Mouse (Mus musculus) testis, postnatal 10 days (tissue): ENCODE data around the gene Akt2.

Experiments used
- DNase-seq: peaks from one replicate; pipeline ENCODE4 v3.0.0; 2021; ENCODE audit warnings: low spot score

Akt2 gene

DNA sequence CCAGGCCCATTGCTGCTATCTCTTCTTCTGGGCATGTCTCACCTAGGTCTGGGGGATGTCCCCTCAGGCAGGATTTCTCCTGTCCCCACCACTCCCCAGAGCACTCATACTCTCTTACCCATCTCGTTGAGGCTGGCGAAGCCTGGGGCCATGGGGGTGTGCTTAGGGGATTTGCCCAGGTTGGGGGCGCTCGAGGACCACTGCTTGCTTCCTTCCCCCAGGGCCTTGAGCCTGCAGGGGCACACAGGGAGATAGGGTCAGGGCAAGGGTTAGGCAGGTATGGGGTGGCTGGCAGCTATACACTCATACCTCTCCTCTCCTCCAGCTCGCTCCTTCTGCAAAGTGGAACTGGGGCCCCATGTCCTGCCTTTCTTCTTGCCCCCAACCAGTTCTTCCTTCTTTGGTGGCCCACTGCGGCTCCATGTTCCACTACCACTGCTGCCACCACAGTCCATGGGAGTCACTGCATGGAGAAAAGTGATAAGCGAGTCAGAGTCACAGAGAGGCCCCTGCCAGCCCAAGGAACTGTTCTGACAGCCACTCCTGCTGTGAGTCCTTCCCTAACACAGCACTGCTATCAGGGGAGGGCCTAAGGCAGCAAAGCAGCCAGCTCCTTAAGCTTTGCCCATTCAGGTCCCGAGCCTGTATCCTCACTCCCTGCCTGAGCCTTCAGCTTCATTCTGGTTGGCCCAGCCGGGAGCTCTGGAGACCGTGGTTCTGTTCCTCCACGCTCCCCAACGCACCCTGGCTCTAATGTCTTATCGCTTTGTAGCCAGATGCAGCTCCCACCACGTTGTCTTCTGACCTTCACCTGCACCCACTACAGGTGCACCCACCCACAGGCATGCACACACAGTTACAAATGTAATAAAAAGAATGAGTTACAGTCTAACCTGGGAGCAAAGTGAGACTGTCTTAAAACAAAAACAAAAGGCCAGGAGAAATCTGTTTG lies 67.6 kb downstream of the Akt2 start:
- DNase-seq = no peak

- DNase-seq = no peak
These were observed 70.7 kb downstream of the Akt2 start for GRCm38 (mm10) chr7:27662038-27662437.

GRCm38 (mm10) chr7:27673064-27673574 lies 81.8 kb downstream of the Akt2 start:
- DNase-seq = no peak

- peak; percentile 73 for DNase-seq
These were observed 82.3 kb downstream of the Akt2 start for GRCm38 (mm10) chr7:27673575-27674131.

DNA sequence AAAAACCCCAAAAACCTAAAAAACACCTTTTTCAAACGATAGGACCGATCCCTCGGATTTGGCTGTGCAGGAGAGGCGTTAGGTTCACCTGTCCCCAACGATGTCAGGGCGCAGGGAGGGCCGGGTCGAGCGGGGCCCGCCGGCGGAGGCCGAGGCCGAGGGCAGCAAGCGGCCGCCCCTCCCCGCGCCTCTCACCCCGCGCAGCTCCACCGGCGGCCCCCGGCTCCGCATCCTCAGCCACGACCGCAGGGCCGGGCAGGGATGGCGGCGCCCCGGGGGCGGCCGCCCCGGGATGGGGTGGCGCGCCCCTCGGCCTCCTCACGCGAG lies 82.8 kb downstream of the Akt2 start:
- DNase-seq = no peak

DNA sequence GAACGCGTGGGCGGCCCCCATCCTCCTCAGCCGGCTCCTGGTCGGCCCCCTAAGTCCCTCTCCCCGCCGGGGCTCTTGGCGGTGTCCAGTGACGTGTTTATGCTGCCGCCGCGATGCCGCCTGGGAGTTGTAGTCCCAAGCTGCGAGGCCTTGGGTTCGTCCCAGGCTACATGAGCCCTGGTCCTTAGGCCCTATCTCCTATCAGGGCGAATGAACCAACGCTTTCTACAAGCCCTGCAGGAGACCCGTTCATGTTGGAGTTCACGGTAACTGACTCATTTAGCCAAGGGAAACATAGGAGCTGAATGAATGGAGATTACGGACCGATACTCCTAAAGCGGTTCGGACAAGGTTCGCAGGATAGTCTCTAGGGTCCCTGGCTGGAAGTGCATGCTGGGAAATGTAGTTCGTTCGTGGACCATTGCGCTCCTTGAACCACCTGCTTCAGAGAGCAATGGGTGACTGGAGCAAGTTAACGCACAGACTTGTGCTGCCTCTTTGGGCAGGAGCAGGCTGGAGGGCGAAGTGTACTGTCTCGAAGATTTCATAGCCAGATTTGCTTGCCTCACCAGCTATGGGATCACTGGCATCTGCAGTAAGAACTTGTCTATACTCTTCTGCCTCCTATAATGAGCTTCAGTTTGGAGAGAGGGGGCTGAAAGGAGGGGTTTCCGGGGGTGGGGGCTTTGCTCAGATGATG lies 83.3 kb downstream of the Akt2 start, which contains the start of gene Map3k10:
Gene Map3k10, minus strand, starts transcription at position 77 of the 700 bp plus-strand sequence.
- peak; percentile 93 for DNase-seq

DNA sequence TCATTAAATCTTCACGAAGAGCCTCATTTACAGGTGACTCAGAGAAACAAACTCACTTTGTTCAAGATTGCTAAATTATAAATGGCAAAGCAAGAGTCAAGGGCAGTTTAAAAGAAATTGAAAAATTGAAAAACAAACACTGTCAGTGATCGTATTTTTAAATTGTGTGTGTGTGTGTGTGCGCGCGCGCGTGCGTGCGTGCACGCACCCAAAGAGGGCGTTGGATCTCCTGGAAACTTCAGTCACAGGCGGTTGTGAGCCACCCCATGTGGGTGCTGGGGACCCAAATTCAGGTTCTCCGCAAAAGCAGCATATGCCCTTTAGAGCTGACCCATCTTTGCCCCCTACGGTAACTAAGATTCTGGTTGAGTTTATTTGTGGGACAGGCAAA lies 83.9 kb downstream of the Akt2 start:
- DNase-seq = no peak

- DNase-seq = no peak
These were observed 91.9 kb downstream of the Akt2 start for GRCm38 (mm10) chr7:27683218-27683617.

GRCm38 (mm10) chr7:27685220-27685619 lies 93.9 kb downstream of the Akt2 start:
- no peak for DNase-seq

- DNase-seq = no peak
These were observed 94.3 kb downstream of the Akt2 start for GRCm38 (mm10) chr7:27685681-27686080.

DNA sequence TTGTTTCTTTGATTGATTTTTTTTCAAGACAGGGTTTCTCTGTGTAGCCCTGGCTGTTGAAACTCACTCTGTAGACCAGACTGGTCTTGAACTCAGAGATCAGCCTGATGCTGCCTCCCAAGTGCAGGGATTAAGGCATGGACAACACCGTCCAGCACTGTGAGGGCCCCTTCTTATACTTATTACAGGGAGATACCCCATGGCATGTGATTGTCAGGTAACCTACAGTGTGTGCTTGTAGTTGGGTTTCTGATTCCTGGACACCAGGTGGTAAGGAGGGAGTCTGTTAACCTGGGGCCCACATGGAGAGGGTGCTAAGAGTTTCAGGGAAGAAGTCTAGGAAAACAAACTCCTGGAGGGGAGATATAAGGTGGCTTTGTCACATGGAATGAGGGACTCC lies 95.7 kb downstream of the Akt2 start:
- DNase-seq = no peak

DNA sequence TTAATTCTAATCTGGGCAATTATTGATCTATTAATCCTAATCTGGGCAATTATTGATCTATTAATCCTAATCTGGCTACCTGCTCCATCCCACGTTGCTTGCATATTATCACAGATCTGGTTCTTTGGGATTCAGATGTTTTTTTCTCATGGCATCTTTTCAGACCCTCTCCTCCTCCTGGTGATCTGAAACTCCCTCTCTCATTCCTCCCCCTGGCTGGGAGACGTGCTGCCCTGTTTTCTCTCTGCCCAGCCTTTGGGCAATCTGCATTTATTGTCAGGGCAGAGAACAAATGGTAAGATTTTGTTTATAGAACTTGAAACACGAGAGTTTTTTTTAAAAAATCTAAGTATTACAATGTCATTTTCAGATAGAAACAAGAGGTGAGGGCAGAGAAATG lies 96.5 kb downstream of the Akt2 start:
- DNase-seq = no peak

DNA sequence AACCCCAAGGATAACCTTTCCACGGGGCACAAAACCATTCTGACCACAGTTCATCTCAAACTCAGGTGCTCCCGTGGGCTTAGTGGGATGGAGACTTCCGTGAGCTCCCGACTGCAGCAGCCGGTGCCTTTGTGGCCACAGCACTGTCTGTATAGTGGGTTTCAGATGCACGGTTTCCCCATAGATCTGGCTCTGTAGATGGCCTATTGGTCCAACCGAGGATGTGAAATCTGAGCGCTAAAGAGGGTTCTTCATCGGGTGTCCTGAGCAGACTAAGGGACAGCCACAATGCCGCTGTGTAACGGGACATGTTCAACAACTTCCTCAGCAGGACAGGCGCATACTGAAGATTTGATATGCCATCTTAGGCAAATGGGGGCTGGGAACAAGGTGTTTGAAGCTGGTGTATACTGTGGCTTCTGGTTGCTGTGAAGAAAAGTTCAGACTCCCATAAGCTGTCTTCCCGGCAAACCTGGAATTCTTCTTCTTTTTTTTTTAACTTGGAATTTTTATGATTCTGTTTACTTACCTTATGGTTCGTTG lies 97.0 kb downstream of the Akt2 start:
- no peak for DNase-seq

DNA sequence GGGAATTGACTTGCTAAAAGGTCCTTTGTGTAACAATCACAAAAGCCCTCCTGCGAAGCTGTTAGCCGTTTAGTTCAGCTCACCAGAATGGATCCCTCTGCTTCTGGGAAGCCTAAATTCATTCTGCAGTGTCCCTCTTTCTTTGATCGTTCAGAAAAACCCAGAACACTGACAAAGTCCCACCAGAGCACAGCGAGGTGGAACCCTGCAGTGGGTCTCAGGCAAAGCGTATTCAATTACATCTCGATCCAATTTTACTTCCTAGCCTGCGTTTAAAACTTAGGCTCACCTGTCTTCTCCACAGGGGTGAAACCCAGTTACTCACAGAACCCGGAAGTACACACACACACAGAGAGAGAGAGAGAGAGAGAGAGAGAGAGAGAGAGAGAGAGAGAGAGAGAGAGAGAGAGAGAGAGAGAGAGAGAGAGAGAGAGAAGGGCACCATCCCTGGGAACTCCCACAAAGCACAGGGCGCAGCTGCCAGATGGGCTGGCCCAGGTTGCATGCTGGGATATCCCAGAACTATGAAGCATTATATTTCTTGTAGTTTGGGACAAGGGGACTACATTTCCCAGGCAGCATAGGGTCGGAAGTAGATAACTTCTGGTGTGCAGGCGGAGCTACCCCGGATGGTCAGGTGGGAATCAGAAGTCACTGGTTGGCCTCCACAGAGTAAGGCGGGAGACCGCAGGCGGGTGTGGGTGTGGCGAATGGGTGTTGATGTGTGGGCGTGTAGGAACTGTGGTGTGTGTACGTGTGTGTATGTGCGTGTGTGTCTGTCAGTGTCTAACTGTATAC lies 97.7 kb downstream of the Akt2 start, which contains the start of gene Zfp607b:
Gene Zfp607b, plus strand, starts transcription at position 526 of the 798 bp plus-strand sequence.
- DNase-seq = peak; percentile 87
